Mouse (Mus musculus) stomach, postnatal 0 days (tissue): ENCODE results near the gene Nudt22.

Source experiments
- CTCF ChIP-seq: IDR thresholded peaks from 2 replicates; pipeline ENCODE4 v1.5.1; 2016; ENCODE audit warnings: antibody characterized with exemption, low read depth, mild to moderate bottlenecking, moderate library complexity
- EP300 ChIP-seq: optimal IDR thresholded peaks from 2 replicates; pipeline ENCODE3; 2016; ENCODE audit warnings: antibody characterized with exemption

DNA sequence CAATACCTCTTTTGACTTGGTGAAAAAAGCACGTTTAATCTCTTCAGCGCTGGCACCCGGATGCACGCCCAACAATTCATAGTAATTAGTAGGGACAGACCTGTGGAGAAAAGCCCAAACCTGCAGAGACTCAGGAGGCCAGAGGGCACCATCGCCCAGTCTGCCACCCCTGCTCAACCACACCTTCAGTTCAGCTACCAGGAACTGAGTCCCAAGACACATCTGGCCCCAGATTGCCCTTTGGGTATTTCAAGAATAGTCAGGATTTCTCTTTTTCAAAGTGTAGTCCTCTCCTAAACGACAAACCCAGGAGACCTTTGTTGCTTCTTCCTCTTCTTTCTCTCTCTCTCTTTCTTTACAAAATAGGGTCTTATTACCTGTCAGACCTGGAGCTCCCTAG lies 5.2 kb downstream of the Nudt22 start:
- no peak for TF ChIP-seq EP300
- no peak for TF ChIP-seq CTCF
